Mouse (Mus musculus): ENCODE measurements around the gene Serpinb7. TPM values are rescaled to one million over a fixed set of nuclear protein-coding genes. Genes with fewer than 3 reads are reported as not detected.

Gene Serpinb7
- polyA plus RNA-seq, 2 experiments from 2014 or later = not detected

DNA sequence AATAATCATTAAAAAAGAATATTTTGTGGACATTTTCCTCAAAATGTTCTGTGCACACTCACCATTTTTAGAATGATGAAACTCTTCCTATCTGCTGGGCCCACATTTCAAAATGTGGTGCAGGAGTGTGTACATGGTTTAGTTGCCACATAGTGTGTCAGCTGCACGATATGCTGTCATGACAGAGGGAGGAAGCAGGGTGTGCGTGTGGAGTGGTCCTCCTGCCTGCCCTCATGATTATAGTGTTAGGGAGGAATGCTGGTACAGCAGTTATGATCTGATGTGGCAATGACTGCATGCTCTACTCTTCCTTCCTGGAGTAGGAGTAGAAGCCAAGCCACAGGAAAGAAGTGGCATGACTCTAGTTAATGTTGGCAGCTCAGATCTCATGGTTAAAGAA lies 97.3 kb downstream of the Serpinb7 start:
- no peak for ATAC-seq

DNA sequence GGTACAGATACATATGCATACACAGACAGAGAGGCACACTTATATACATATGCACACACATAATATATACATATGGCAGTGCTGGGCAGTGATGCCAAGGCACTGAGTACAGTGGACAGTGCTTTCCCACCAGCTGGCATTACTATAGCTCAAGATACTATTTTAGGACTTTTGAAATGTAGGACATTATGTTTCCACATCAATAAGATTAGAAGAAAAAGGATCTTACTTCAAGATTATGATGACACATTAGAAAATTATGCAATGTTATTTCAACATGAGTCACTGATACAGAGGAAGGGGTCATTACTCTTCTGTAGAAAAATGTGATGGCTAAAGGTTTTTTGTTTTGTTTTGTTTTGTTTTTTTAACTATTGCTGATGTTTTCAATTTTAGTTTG lies 102.6 kb downstream of the Serpinb7 start:
- no peak for ATAC-seq

Other genes with a start within 250 kb of the Serpinb7 start
- gene Serpinb3b, start 121.3 kb upstream of the Serpinb7 start, polyA plus RNA-seq (2017; shearing (Covaris generic)) = not detected
- gene Serpinb3c, start 121.3 kb upstream of the Serpinb7 start, polyA plus RNA-seq (2017; shearing (Covaris generic)) = not detected
- gene Serpinb11, start 38.5 kb upstream of the Serpinb7 start, polyA plus RNA-seq (2017; shearing (Covaris generic)) = not detected
- gene Serpinb2, start 111.8 kb downstream of the Serpinb7 start, polyA plus RNA-seq (2017; shearing (Covaris generic)) = not detected
- gene Serpinb8, start 190.4 kb downstream of the Serpinb7 start, polyA plus RNA-seq (2017; shearing (Covaris generic)) = not detected

Measured in CD4-positive, CD25-positive, alpha-beta regulatory T cell, adult 4 months (primary cell).